In the genomic region with DNA sequence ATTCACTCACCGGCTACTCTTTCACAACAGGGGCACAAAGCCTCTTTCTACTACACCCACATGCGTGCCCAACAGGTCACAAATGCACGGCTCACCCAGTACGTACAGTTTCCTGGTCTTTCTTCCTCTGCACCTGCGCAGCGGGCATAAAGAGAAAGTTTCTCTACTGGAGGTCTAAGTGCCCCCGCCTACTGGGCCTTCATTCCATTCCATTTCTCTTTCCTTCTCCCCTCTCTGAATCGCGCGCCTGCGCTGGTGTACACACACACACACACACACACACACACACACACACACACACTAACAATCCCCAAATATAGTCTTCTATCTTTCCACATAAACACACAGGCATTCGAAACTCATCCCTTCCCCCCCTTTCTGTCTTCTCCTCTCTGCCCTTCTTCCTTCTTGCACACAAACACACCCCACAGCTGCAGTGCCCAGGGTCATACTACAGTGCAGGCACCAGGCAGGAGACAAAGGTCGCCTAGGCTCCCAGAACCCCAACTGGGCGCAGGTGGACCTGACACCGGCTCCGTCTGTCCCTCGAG, we compare ENCODE assay signal across 8 mouse cellular contexts. TPM values are rescaled to one million over a fixed set of nuclear protein-coding genes. Genes with fewer than 3 reads are reported as not detected.
DNase-seq lines count a peak whose midpoint lies in the region; ATAC-seq and TF ChIP-seq lines count a peak whose summit lies in the region.

No protein-coding gene starts in this region.

- peak overlapping the region; percentile 89 for H3K4me3 ChIP-seq in layer of hippocampus, adult 2 months
- peak overlapping the region; percentile 68 for H3K4me3 ChIP-seq in bone marrow, adult 2 months (replicated peaks; ENCODE audit: control insufficient read depth, low read depth, low read length)
- peak overlapping the region; percentile 78 for H3K4me3 ChIP-seq in hindbrain, embryonic 12.5 days
- H3K4me3 ChIP-seq in liver, embryonic 14.5 days (ENCODE audit: insufficient read depth in 1 of 2, low read depth in 2 of 2, low read length in 2 of 2) = peak overlapping the region; percentile 55 to 66
- H3K4me3 ChIP-seq in myocyte = peak overlapping the region; percentile 76

- TF ChIP-seq EP300 in liver, embryonic 14.5 days (IDR thresholded peaks at IDR 0.05; ENCODE audit: low read depth) = no peak

- peaks cover 39% of the 10 kb centered on the region for H3K79me2 ChIP-seq in myocyte (ENCODE audit: control insufficient read depth, insufficient read depth)

- H3K9me3 ChIP-seq in hindbrain, embryonic 12.5 days (replicated peaks) = no peaks in the 10 kb centered on the region
- H3K9me3 ChIP-seq in liver, embryonic 14.5 days (ENCODE audit: control insufficient read depth, low read length) = no peaks in the 10 kb centered on the region

- H3K27ac ChIP-seq in layer of hippocampus, adult 2 months = peak overlapping the region; percentile 82
- H3K27ac ChIP-seq in bone marrow, adult 2 months (ENCODE audit: control insufficient read depth, insufficient read depth, low read depth, low read length, poor library complexity) = peak overlapping the region; percentile 69
- peak overlapping the region; percentile 30; the same call in 1 of the 2 replicates for H3K27ac ChIP-seq in hindbrain, embryonic 12.5 days
- no peak overlapping the region for H3K27ac ChIP-seq in liver, embryonic 14.5 days

- TF ChIP-seq POLR2A in bone marrow, adult 2 months (IDR thresholded peaks at IDR 0.05; ENCODE audit: borderline replicate concordance, control insufficient read depth, low read depth, low read length) = no peak
- no peak for TF ChIP-seq POLR2A in myocyte (IDR thresholded peaks at IDR 0.05; ENCODE audit: insufficient read length, low read depth)

- H3ac ChIP-seq in myocyte (ENCODE audit: control insufficient read depth, insufficient read length) = peak overlapping the region; percentile 60

- peak overlapping the region; percentile 86 for H3K4me2 ChIP-seq in hindbrain, embryonic 12.5 days (replicated peaks)
- H3K4me2 ChIP-seq in liver, embryonic 14.5 days (ENCODE audit: low read depth) = peak overlapping the region; percentile 74
- peak overlapping the region; percentile 58 for H3K4me2 ChIP-seq in myocyte (ENCODE audit: low read depth)

- no peaks in the 10 kb centered on the region for H3K36me3 ChIP-seq in hindbrain, embryonic 12.5 days
- H3K36me3 ChIP-seq in liver, embryonic 14.5 days (replicated peaks; ENCODE audit: control insufficient read depth, insufficient read depth, low read depth) = no peaks in the 10 kb centered on the region
- H3K36me3 ChIP-seq in myocyte (ENCODE audit: control insufficient read depth, insufficient read depth) = no peaks in the 10 kb centered on the region

- H3K27me3 ChIP-seq in hindbrain, embryonic 12.5 days = no peaks in the 10 kb centered on the region
- peaks cover 10% of the 10 kb centered on the region for H3K27me3 ChIP-seq in liver, embryonic 14.5 days (ENCODE audit: control insufficient read depth, insufficient read depth, low read length)
- no peaks in the 10 kb centered on the region for H3K27me3 ChIP-seq in myocyte (ENCODE audit: control insufficient read depth, insufficient read depth, insufficient read length)

- WGBS in bone marrow, adult 2 months = under 1% methylated on average over 17 of the region's 17 CpGs
- WGBS in hindbrain, embryonic 12.5 days = 15% methylated on average over 17 of the region's 17 CpGs
- WGBS in liver, embryonic 14.5 days (ENCODE audit: insufficient replicate concordance) = 15% methylated on average over 17 of the region's 17 CpGs

- DNase-seq in layer of hippocampus, adult 2 months (ENCODE audit: low spot score in 2 of 2) = no peak
- no peak for DNase-seq in layer of hippocampus, adult 8-10 months (ENCODE audit: low spot score in 2 of 2)
- no peak for DNase-seq in liver, embryonic 14.5 days (ENCODE audit: low read depth in 3 of 3, low spot score in 3 of 3)
- DNase-seq in gastrocnemius, postnatal 25 days = no peak
- DNase-seq in adrenal gland, adult 8-10 months = no peak

- peak overlapping the region; percentile 81 for H3K9ac ChIP-seq in hindbrain, embryonic 12.5 days
- H3K9ac ChIP-seq in liver, embryonic 14.5 days (replicated peaks) = peak overlapping the region; percentile 14; the same call in 1 of the 2 replicates

- ATAC-seq in hindbrain, embryonic 12.5 days (ENCODE audit: low FRiP score) = peak; percentile 82
- ATAC-seq in liver, embryonic 14.5 days (ENCODE audit: insufficient read depth) = peak; percentile 73

- H3K4me1 ChIP-seq in bone marrow, adult 2 months (ENCODE audit: control insufficient read depth, insufficient read depth, low read length) = peaks cover 2% of the 10 kb centered on the region; the same call in 1 of the 2 replicates
- peaks cover 48% of the 10 kb centered on the region for H3K4me1 ChIP-seq in hindbrain, embryonic 12.5 days
- peaks cover 0 to 17% of the 10 kb centered on the region in 2 experiments; a peak in 2 of 4 replicates for H3K4me1 ChIP-seq in liver, embryonic 14.5 days (replicated peaks; ENCODE audit: control insufficient read depth in 2 of 2, insufficient read depth in 2 of 2, low read length in 1 of 2)

- TF ChIP-seq CTCF in layer of hippocampus, adult 2 months (conservative IDR thresholded peaks at IDR 0.05) = no peak
- TF ChIP-seq CTCF in bone marrow, adult 2 months (IDR thresholded peaks at IDR 0.05; ENCODE audit: control insufficient read depth, insufficient read depth, low read length) = no peak
- no peak for TF ChIP-seq CTCF in liver, embryonic 14.5 days (IDR thresholded peaks at IDR 0.05; ENCODE audit: low read depth)

TF ChIP-seq in myocyte, 11 proteins besides CTCF, POLR2A, EP300 and RAD21:
- TF ChIP-seq POLR2AphosphoS2 (IDR thresholded peaks at IDR 0.05; ENCODE audit: insufficient read length, low read depth) (no peak), REST (IDR thresholded peaks at IDR 0.05; ENCODE audit: insufficient read depth, insufficient read length) (no peak), CEBPB (IDR thresholded peaks at IDR 0.05; ENCODE audit: insufficient read depth, poor library complexity, severe bottlenecking) (no peak), USF1 (IDR thresholded peaks at IDR 0.05; ENCODE audit: low read depth) (no peak), TCF12 (IDR thresholded peaks at IDR 0.05; ENCODE audit: insufficient read depth, poor library complexity, severe bottlenecking) (no peak), TCF3 (IDR thresholded peaks at IDR 0.05; ENCODE audit: insufficient read length, low read depth) (no peak), SRF (IDR thresholded peaks at IDR 0.05; ENCODE audit: control insufficient read depth, insufficient read length, low read depth) (no peak), MYOD1 (IDR thresholded peaks at IDR 0.05; ENCODE audit: control insufficient read depth in 1 of 3, insufficient read length in 2 of 3, low read depth in 2 of 3) (no peak), MYOG (IDR thresholded peaks at IDR 0.05; ENCODE audit: control insufficient read depth in 1 of 3, insufficient read depth in 1 of 3, insufficient read length in 2 of 3, low read depth in 2 of 3) (no peak), E2F4 (IDR thresholded peaks at IDR 0.05; ENCODE audit: insufficient read depth) (no peak), MAX (IDR thresholded peaks at IDR 0.05; ENCODE audit: low read depth) (no peak)

RNA-seq across cellular contexts. Expression of a gene that starts 0.5 kb away (rescaled TPM):
- 10 to 100 TPM; 47.5 to 58.0 TPM for total RNA-seq in layer of hippocampus, adult 2 months (2021)
- total RNA-seq in layer of hippocampus, adult 8-10 months (2022) = 10 to 100 TPM; 47.2 to 63.1 (median 53.9) TPM
- 4.3 and 7.3 TPM in 2 replicates for polyA plus RNA-seq in bone marrow, adult 2 months (2011; ENCODE audit: insufficient read depth, insufficient read length, low replicate concordance, missing spikeins)
- polyA plus RNA-seq in hindbrain, embryonic 12.5 days (2016; fragmentation: Nextera tagmentation; extraction: Ambion mirVana) = 20.1 and 38.1 TPM in 2 replicates
- polyA plus RNA-seq in liver, embryonic 14.5 days (2012; rRNA removed) = 5.1 and 11.4 TPM in 2 replicates
- polyA plus RNA-seq in liver, embryonic 14.5 days (2014; fragmentation: Nextera tagmentation; extraction: Ambion mirVana) = 15.9 and 17.6 TPM in 2 replicates
- 69.9 TPM for polyA plus RNA-seq in myocyte (2012; fragmentation: generic; extraction: Trizol)
- total RNA-seq in gastrocnemius, postnatal 25 days (2021) = 10 to 100 TPM; 47.6 to 54.2 TPM
- 100 to 1,000 TPM; 248 to 380 (median 315) TPM for total RNA-seq in adrenal gland, adult 8-10 months (2022)
